Mouse (Mus musculus): Measurements from ENCODE around the gene Fcer2a. TPM values are rescaled to one million over a fixed set of nuclear protein-coding genes. Genes with fewer than 3 reads are reported as not detected.

Gene Fcer2a
- polyA plus RNA-seq, 1 experiment, result 4.5 TPM

DNA sequence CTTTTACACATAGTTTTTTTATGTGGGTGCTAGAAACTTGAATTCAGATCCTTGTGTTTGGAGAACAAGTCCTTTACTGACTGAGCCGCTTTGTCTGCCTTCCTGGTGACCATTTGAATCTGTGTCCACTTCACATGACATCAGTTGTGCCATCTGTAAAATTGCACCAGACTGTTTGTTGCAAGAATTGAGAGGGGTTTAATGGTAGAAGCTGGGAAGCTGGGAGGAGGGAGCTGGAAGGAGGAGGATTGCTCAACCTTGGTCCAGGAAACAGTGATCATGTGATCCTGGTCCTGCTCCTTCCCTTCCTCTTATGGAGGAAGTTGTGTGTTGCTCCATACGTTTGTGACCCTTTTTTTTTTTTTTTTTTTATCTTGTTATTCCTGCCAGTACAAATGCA lies 45.7 kb downstream of the Fcer2a start:
- H3K4me3 ChIP-seq (ENCODE audit: insufficient read depth, low read depth, low read length), result no peak overlapping the region
- DNase-seq, result no peak
- no peak for TF ChIP-seq POLR2A (IDR thresholded peaks at IDR 0.05; ENCODE audit: low read depth, low read length)
- TF ChIP-seq CTCF (conservative IDR thresholded peaks at IDR 0.05; ENCODE audit: insufficient read depth, insufficient read length, low read depth, low read length), result no peak
- H3K27ac ChIP-seq (ENCODE audit: insufficient read depth, low read depth, low read length), result no peak overlapping the region
- no peaks in the 10 kb centered on the region for H3K4me1 ChIP-seq (ENCODE audit: control insufficient read depth, insufficient read depth, low read length)
- H3K27me3 ChIP-seq (replicated peaks; ENCODE audit: control insufficient read depth, insufficient read depth, low read length), result no peaks in the 10 kb centered on the region
- no peaks in the 10 kb centered on the region for H3K36me3 ChIP-seq (ENCODE audit: control insufficient read depth, insufficient read depth, low read length)
- WGBS, result 70% methylated on average over 2 of the region's 2 CpGs

DNA sequence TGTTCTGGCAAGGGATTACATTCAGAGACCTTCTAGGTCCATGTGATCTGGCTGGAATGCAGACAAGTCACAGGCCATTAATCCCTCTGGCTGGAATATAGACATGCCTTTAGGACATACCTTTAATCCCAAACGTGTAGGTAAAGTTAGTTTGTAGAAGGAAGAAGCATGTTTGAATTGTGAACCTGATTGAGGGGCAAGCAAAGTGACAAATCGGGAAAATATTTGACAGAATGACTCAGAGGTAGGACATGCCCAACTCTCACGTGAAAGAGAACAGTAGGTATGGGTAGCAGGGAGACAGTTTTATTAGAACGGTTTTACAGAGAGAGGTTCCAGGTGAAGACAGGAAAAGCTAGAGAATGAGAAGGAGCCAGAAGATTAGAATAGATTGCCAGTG lies 46.4 kb downstream of the Fcer2a start:
- 36% methylated on average over 4 of the region's 4 CpGs for WGBS
- Histone ChIP-seq H3K27me3 (replicated peaks; ENCODE audit: control insufficient read depth, insufficient read depth, low read length) (no peaks in the 10 kb centered on the region), H3K4me1 (ENCODE audit: control insufficient read depth, insufficient read depth, low read length) (no peaks in the 10 kb centered on the region), H3K36me3 (ENCODE audit: control insufficient read depth, insufficient read depth, low read length) (no peaks in the 10 kb centered on the region), H3K27ac (ENCODE audit: insufficient read depth, low read depth, low read length) (no peak overlapping the region), H3K4me3 (ENCODE audit: insufficient read depth, low read depth, low read length) (no peak overlapping the region)
- TF ChIP-seq POLR2A (IDR thresholded peaks at IDR 0.05; ENCODE audit: low read depth, low read length) (no peak), CTCF (conservative IDR thresholded peaks at IDR 0.05; ENCODE audit: insufficient read depth, insufficient read length, low read depth, low read length) (no peak)
- DNase-seq, result peak; percentile 41

DNA sequence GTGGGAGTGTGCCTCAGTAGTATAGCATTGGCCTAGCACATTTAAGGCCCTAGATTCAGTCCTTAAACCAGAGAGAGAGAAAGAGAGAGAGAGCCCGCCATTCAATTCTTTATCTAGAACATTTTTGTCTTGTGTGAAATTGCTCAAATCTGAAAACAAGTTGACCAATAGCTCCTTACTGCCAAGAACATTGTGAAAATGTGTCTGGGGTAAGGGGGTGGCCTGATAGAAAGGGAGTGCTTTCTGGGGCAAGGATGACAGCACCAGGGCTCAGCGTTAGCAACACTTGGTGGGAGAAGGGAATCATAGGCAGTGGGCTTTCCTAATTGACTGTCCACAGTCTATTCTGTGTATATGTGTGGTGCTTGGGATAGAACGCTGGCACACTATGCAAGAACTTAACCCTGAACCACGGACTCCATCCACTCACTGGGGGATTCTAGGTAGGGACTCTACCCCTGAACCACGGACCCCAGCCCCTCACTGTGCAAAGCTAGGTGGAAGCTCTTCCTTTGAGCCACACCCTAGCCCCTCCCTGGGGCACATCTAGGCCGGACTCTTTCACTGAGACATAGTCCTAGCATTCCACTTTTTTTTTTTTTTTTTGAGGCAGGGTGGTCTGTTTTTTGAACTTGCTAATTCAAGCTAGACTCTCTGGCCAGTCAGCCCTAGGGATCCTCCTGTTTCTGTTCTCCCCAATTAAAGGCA lies 47.0 kb downstream of the Fcer2a start:
- Histone ChIP-seq H3K4me3 (ENCODE audit: insufficient read depth, low read depth, low read length) (no peak overlapping the region), H3K4me1 (ENCODE audit: control insufficient read depth, insufficient read depth, low read length) (no peaks in the 10 kb centered on the region), H3K27me3 (replicated peaks; ENCODE audit: control insufficient read depth, insufficient read depth, low read length) (no peaks in the 10 kb centered on the region), H3K27ac (ENCODE audit: insufficient read depth, low read depth, low read length) (no peak overlapping the region), H3K36me3 (ENCODE audit: control insufficient read depth, insufficient read depth, low read length) (no peaks in the 10 kb centered on the region)
- TF ChIP-seq POLR2A (IDR thresholded peaks at IDR 0.05; ENCODE audit: low read depth, low read length), result no peak
- no peak for TF ChIP-seq CTCF (conservative IDR thresholded peaks at IDR 0.05; ENCODE audit: insufficient read depth, insufficient read length, low read depth, low read length)
- DNase-seq, result no peak
- WGBS, result 77% methylated on average over 6 of the region's 6 CpGs

DNA sequence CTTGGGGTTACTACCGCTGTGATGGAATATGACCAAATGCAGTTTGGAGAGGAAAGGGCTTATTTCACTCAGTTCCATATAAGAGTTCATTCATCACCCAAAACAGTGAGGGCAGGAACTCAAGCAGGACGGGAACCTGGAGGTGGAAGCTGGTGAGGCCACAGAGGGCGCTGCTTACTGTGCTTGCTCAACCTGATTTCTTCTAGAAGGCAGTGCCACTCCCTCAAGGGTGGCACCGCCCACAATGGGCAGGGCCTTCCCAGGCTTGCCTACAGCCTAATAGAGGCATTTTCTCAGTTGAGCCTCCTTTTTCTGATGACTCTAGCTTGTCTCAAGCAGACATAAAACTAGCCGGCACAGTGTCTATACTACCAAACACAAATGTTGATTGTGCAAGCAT lies 48.2 kb downstream of the Fcer2a start:
- no peaks in the 10 kb centered on the region for H3K27me3 ChIP-seq (replicated peaks; ENCODE audit: control insufficient read depth, insufficient read depth, low read length)
- H3K4me1 ChIP-seq (ENCODE audit: control insufficient read depth, insufficient read depth, low read length), result no peaks in the 10 kb centered on the region
- peak; percentile 67 for DNase-seq
- no peaks in the 10 kb centered on the region for H3K36me3 ChIP-seq (ENCODE audit: control insufficient read depth, insufficient read depth, low read length)
- no peak overlapping the region for H3K4me3 ChIP-seq (ENCODE audit: insufficient read depth, low read depth, low read length)
- 21% methylated on average over 5 of the region's 5 CpGs for WGBS
- peak; percentile 46 for TF ChIP-seq CTCF (conservative IDR thresholded peaks at IDR 0.05; ENCODE audit: insufficient read depth, insufficient read length, low read depth, low read length)
- no peak for TF ChIP-seq POLR2A (IDR thresholded peaks at IDR 0.05; ENCODE audit: low read depth, low read length)
- H3K27ac ChIP-seq (ENCODE audit: insufficient read depth, low read depth, low read length), result no peak overlapping the region

Other genes with a start within 250 kb of the Fcer2a start
- gene Pex11g, start 226.5 kb downstream of the Fcer2a start, polyA plus RNA-seq (2012; rRNA removed), result 15.1 and 15.5 TPM in 2 replicates
- 0.05 and 0.11 TPM in 2 replicates for gene Tex45, start 223.3 kb downstream of the Fcer2a start, polyA plus RNA-seq (2012; rRNA removed)
- 43.2 and 58.6 TPM in 2 replicates for gene Zfp358, start 201.0 kb downstream of the Fcer2a start, polyA plus RNA-seq (2012; rRNA removed)
- 239 and 302 TPM in 2 replicates for gene Mcoln1, start 193.7 kb downstream of the Fcer2a start, polyA plus RNA-seq (2012; rRNA removed)
- gene Pnpla6, start 178.8 kb downstream of the Fcer2a start, polyA plus RNA-seq (2012; rRNA removed), result 53.3 and 70.7 TPM in 2 replicates
- 6.4 and 7.3 TPM in 2 replicates for gene C330021F23Rik, start 126.2 kb downstream of the Fcer2a start, polyA plus RNA-seq (2012; rRNA removed)
- 44.1 and 47.6 TPM in 2 replicates for gene Camsap3, start 106.9 kb downstream of the Fcer2a start, polyA plus RNA-seq (2012; rRNA removed)
- gene Xab2, start 72.9 kb downstream of the Fcer2a start, polyA plus RNA-seq (2012; rRNA removed), result 44.8 and 46.2 TPM in 2 replicates
- gene Pet100, start 72.6 kb downstream of the Fcer2a start, polyA plus RNA-seq (2012; rRNA removed), result 15.6 and 27.2 TPM in 2 replicates
- gene Pcp2, start 68.6 kb downstream of the Fcer2a start, polyA plus RNA-seq (2012; rRNA removed), result not detected in 2 replicates
- 169 and 173 TPM in 2 replicates for gene Stxbp2, start 63.2 kb downstream of the Fcer2a start, polyA plus RNA-seq (2012; rRNA removed)
- gene Retn, start 38.4 kb downstream of the Fcer2a start, polyA plus RNA-seq (2012; rRNA removed), result 47.2 and 76.9 TPM in 2 replicates
- 0.10 and 0.53 TPM in 2 replicates for gene Mcemp1, start 28.4 kb downstream of the Fcer2a start, polyA plus RNA-seq (2012; rRNA removed)
- gene Fcor, start 21.8 kb downstream of the Fcer2a start, polyA plus RNA-seq (2012; rRNA removed), result 15.1 and 15.5 TPM in 2 replicates
- 30.5 and 30.8 TPM in 2 replicates for gene Trappc5, start 17.9 kb downstream of the Fcer2a start, polyA plus RNA-seq (2012; rRNA removed)
- 0.50 TPM in 1 of 2 replicates, not detected in the other for gene Clec4g, start 26.5 kb upstream of the Fcer2a start, polyA plus RNA-seq (2012; rRNA removed)
- 0.79 and 1.1 TPM in 2 replicates for gene Cd209a, start 54.8 kb upstream of the Fcer2a start, polyA plus RNA-seq (2012; rRNA removed)
- 0.13 TPM in 1 of 2 replicates, not detected in the other for gene Cd209e, start 160.1 kb upstream of the Fcer2a start, polyA plus RNA-seq (2012; rRNA removed)
- gene Cd209d, start 184.4 kb upstream of the Fcer2a start, polyA plus RNA-seq (2012; rRNA removed), result 0.20 and 1.1 TPM in 2 replicates
- gene Cd209b, start 232.7 kb upstream of the Fcer2a start, polyA plus RNA-seq (2012; rRNA removed), result 0.34 and 10.5 TPM in 2 replicates

Measured in kidney, adult 2 months (tissue).